Mouse (Mus musculus) midbrain, embryonic 10.5 days (tissue): ENCODE measurements around the gene Creg2. TPM values are rescaled to one million over a fixed set of nuclear protein-coding genes. Genes with fewer than 3 reads are reported as not detected.
A peak's percentile ranks its signal among the peaks of the same experiment; 100 is the strongest.

ENCODE experiments used
- DNase-seq: peaks from one replicate; pipeline ENCODE4 v3.0.0-alpha.2; 2017; ENCODE audit warnings: low spot score
- H3K27ac ChIP-seq: fragments of 300-500 bp; sonication (generic); replicated peaks from 2 replicates; pipeline ENCODE4 v1.5.1; 2016; ENCODE audit warnings: mild to moderate bottlenecking
- H3K27me3 ChIP-seq: fragments of 300-500 bp; sonication (generic); 2 replicates; pipeline ENCODE4 v1.6.1; 2016; ENCODE audit warnings: low read depth, mild to moderate bottlenecking; ENCODE audit not compliant: poor library complexity, severe bottlenecking
- H3K36me3 ChIP-seq: fragments of 300-500 bp; sonication (generic); 2 replicates; pipeline ENCODE4 v1.6.1; 2016; ENCODE audit warnings: mild to moderate bottlenecking, moderate library complexity
- H3K4me1 ChIP-seq: fragments of 300-500 bp; sonication (generic); 2 replicates; pipeline ENCODE4 v1.6.1; 2016
- H3K4me3 ChIP-seq: fragments of 300-500 bp; sonication (generic); 2 replicates; pipeline ENCODE4 v1.5.1; 2016; ENCODE audit warnings: mild to moderate bottlenecking, moderate library complexity
- H3K9me3 ChIP-seq: fragments of 300-500 bp; sonication (generic); replicated peaks from 2 replicates; pipeline ENCODE4 v1.6.1; 2016; ENCODE audit warnings: mild to moderate bottlenecking
- WGBS: fragments of 180-500 bp; shearing (Covaris S2); methylation state at CpG from one replicate; pipeline ENCODE4 v1.1.7; 2016; 5-methylcytosine and 5-hydroxymethylcytosine counted together
- polyA plus RNA-seq: library from polyadenylated mRNA; unstranded; fragments of >200 nt; fragmentation: Nextera tagmentation; extraction: Ambion mirVana; gene quantifications from 2 replicates; pipeline ENCODE4 v1.2.1, GENCODE M21; 2016

Gene Creg2
- polyA plus RNA-seq, 1 experiment from 2014 or later, result 0.57 TPM

DNA sequence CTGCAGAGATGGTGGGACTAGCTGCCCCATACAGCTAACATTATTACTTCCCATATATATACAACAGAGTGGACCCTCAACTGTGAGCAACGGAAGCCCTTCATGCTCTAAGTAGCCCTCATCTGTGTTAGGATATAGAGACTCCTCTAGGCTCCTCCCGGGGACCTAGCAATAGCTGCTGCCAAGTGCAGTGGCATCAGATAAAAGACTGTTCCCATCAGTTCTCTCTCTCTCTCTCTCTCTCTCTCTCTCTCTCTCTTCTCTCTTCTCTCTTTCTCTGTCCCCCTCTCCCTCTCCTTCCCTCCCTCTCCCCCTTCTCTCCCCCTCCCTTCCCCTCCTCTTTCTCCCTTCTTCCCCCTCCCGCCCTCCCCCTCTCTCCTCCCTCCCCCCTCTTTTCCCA lies 70.1 kb downstream of the Creg2 start:
- Histone ChIP-seq H3K9me3 (no peaks in the 10 kb centered on the region), H3K27ac (no peak overlapping the region), H3K4me1 (peaks cover 8% of the 10 kb centered on the region), H3K27me3 (no peaks in the 10 kb centered on the region), H3K36me3 (no peaks in the 10 kb centered on the region), H3K4me3 (no peak overlapping the region)
- no peak for DNase-seq
- 71% methylated on average over 2 of the region's 3 CpGs for WGBS

- Histone ChIP-seq H3K9me3 (no peaks in the 10 kb centered on the region), H3K4me1 (peaks cover 27% of the 10 kb centered on the region), H3K36me3 (no peaks in the 10 kb centered on the region), H3K27me3 (no peaks in the 10 kb centered on the region), H3K4me3 (no peak overlapping the region), H3K27ac (no peak overlapping the region)
- no peak for DNase-seq
- WGBS, result 82% methylated on average over 6 of the region's 6 CpGs
Measured at GRCm38 (mm10) chr1:39579139-39579538, 72.1 kb downstream of the Creg2 start.

- H3K9me3 ChIP-seq, result no peaks in the 10 kb centered on the region
- no peak overlapping the region for H3K27ac ChIP-seq
- H3K36me3 ChIP-seq, result no peaks in the 10 kb centered on the region
- WGBS, result 92% methylated on average over 5 of the region's 5 CpGs
- no peak for DNase-seq
- peaks cover 30% of the 10 kb centered on the region for H3K4me1 ChIP-seq
- no peaks in the 10 kb centered on the region for H3K27me3 ChIP-seq
- H3K4me3 ChIP-seq, result no peak overlapping the region
Measured at GRCm38 (mm10) chr1:39578446-39578845, 72.8 kb downstream of the Creg2 start.

- no peaks in the 10 kb centered on the region for H3K9me3 ChIP-seq
- peak; percentile 95 for DNase-seq
- peak within 1 kb of the TSS; percentile 68 for H3K4me3 ChIP-seq
- WGBS, result under 1% methylated on average over 49 of the region's 49 CpGs
- H3K36me3 ChIP-seq, result no peaks in the 10 kb centered on the region
- peak within 1 kb of the TSS; percentile 96 for H3K27ac ChIP-seq
- no peaks in the 10 kb centered on the region for H3K27me3 ChIP-seq
- peaks cover 30% of the 10 kb centered on the region for H3K4me1 ChIP-seq
Measured at GRCm38 (mm10) chr1:39577253-39577705, 74.0 kb downstream of the Creg2 start, which contains the start of gene Rnf149. Gene Rnf149, minus strand, starts transcription at chr1:39577405.

- Histone ChIP-seq H3K36me3 (no peaks in the 10 kb centered on the region), H3K27me3 (no peaks in the 10 kb centered on the region), H3K27ac (peak overlapping the region; percentile 96), H3K4me1 (peaks cover 30% of the 10 kb centered on the region), H3K9me3 (no peaks in the 10 kb centered on the region), H3K4me3 (peak overlapping the region; percentile 68)
- under 1% methylated on average over 88 of the region's 88 CpGs for WGBS
- peak; percentile 68 for DNase-seq
Measured at GRCm38 (mm10) chr1:39576431-39577243, 74.6 kb downstream of the Creg2 start.

DNA sequence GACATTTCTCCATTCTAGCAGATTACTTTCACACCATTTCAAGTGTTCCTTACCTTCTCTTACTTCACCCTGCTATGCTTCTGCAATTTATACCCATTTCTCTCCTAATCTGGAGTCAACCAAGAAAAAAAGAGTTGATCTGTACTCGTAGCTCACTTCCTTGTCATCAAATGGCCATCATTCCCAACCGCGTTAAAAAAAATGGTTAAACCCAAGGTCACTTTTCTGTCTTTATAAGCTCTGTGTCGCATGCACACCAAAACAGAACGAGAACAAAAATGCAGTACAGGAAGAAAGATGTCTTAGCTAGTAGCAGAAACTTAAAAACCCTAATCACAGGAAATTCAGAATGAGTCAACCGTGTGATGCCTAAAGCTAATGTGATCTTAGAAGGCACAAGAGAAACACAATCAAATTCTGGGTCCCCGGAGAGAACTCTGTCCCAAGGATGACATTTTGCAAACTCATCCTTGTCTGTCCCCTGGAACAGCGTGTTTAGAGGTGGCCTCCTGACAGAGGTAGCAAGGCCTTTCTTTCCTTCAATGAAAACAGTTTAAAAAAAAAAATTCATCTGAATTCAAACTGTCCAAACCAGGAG lies 75.4 kb downstream of the Creg2 start:
- H3K36me3 ChIP-seq, result no peaks in the 10 kb centered on the region
- peak overlapping the region; percentile 68 for H3K4me3 ChIP-seq
- DNase-seq, result no peak
- H3K9me3 ChIP-seq, result no peaks in the 10 kb centered on the region
- peaks cover 33% of the 10 kb centered on the region for H3K4me1 ChIP-seq
- WGBS, result 23% methylated on average over 8 of the region's 8 CpGs
- no peaks in the 10 kb centered on the region for H3K27me3 ChIP-seq
- peak overlapping the region; percentile 96 for H3K27ac ChIP-seq

GRCm38 (mm10) chr1:39573890-39574289 lies 77.4 kb downstream of the Creg2 start:
- Histone ChIP-seq H3K4me3 (no peak overlapping the region), H3K27ac (no peak overlapping the region), H3K36me3 (peaks cover 10% of the 10 kb centered on the region; the same call in 1 of the 2 replicates), H3K4me1 (peaks cover 29% of the 10 kb centered on the region), H3K9me3 (no peaks in the 10 kb centered on the region), H3K27me3 (no peaks in the 10 kb centered on the region)
- no peak for DNase-seq
- 91% methylated on average over 7 of the region's 7 CpGs for WGBS

DNA sequence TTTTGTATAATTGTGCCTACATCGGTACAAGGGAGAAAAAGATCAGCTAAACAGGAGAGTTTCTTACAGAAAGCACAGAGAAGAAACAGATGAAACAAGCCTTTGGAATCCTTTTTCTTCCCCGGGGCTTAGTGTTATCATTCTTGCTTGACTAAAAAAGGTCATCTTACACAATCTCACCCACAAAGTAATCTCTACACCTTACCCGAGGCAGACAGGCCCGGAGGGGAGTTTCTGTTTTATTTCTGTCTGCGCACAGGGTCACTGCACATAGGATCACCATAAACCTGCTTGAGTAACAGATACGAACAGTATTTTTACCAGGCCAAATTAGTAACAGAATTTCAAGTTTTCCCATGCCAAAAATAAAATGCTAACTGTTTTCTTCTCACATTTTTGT lies 79.6 kb downstream of the Creg2 start:
- Histone ChIP-seq H3K4me1 (peaks cover 26% of the 10 kb centered on the region), H3K27ac (no peak overlapping the region), H3K36me3 (peaks cover 10% of the 10 kb centered on the region; the same call in 1 of the 2 replicates), H3K27me3 (no peaks in the 10 kb centered on the region), H3K9me3 (no peaks in the 10 kb centered on the region), H3K4me3 (no peak overlapping the region)
- 81% methylated on average over 6 of the region's 6 CpGs for WGBS
- no peak for DNase-seq

Other genes with a start within 250 kb of the Creg2 start
- gene Tbc1d8, start 172.7 kb downstream of the Creg2 start, polyA plus RNA-seq, result 5.9 TPM in 2 replicates
- gene Cnot11, start 116.5 kb downstream of the Creg2 start, polyA plus RNA-seq, result 18.8 and 20.9 TPM in 2 replicates
- gene Rnf149, start 74.1 kb downstream of the Creg2 start, polyA plus RNA-seq, result 21.6 and 24.3 TPM in 2 replicates
- 0.20 and 0.39 TPM in 2 replicates for gene Rfx8, start 69.5 kb upstream of the Creg2 start, polyA plus RNA-seq
- not detected in 2 replicates for gene Gm3646, start 153.9 kb upstream of the Creg2 start, polyA plus RNA-seq
- 25.1 and 37.8 TPM in 2 replicates for gene Map4k4, start 249.4 kb upstream of the Creg2 start, polyA plus RNA-seq